Mouse (Mus musculus): ENCODE data around the gene Cars2. TPM values are rescaled to one million over a fixed set of nuclear protein-coding genes. Genes with fewer than 3 reads are reported as not detected.

Gene Cars2
- polyA plus RNA-seq, 1 experiment from 2014 or later = 25.2 TPM

DNA sequence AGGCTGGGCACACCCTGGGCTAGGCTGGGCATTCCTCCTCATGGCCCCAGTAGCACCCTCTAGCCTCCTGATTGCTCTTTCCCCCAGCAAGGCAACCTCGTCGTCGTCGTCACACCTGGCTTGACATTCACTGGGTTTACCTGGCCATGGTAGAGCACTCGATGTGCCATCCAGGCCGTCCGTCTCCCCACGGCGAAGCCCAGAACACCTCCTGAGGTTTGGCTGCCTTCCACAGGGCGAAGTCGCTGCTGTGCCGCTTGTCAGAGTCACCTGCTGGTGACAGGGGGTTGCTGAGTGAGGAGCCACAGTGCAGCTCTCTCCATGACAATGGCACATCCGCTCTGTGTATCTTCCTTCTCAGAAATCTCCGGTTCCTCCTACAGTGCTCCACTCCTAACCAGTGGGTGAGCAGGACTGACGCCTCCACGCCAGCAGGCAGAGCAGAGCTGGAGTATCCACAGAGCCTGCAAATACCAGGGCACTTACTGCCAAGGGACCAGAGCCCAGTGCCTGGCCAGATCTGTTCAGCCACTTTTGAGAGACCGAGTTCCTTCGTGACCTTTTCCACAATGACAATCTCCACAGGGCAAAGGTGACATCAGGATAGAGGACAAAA is 20.3 kb downstream of the Cars2 start:
- Histone ChIP-seq H3K4me2 (no peak overlapping the region), H3K9me3 (no peaks in the 10 kb centered on the region), H3K4me3 (no peak overlapping the region), H3K27me3 (no peaks in the 10 kb centered on the region), H3K9ac (no peak overlapping the region), H3K4me1 (replicated peaks) (no peaks in the 10 kb centered on the region), H3K36me3 (0 out of 2 replicates have a peak, but pooled peaks cover 6% of the 10 kb centered on the region), H3K27ac (replicated peaks) (no peak overlapping the region)
- ATAC-seq (ENCODE audit: low FRiP score, low read depth) = no peak
- 75% methylated on average over 18 of the region's 18 CpGs for WGBS

DNA sequence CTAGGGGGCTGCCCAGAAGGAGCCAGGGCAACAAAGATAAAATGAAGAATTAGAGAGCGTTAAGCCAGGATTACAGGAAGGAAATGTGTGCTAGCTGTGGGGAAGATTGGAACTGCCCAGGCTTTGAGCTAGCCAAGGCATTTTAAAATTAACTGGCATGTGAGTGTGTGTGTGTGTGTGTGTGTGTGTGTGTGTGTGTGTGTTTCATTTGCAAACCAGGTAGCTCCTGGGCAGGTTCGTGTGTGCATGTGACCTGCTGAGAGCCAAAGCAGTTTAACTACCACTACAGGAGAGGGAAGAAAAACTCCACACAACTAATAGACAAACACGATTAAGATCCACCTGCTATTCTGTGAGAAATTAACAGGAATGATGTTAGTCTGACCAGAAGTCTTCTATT is 27.3 kb downstream of the Cars2 start:
- ATAC-seq (ENCODE audit: low FRiP score, low read depth) = no peak
- H3K27ac ChIP-seq (replicated peaks) = no peak overlapping the region
- no peak overlapping the region for H3K9ac ChIP-seq
- 90% methylated on average over 3 of the region's 3 CpGs for WGBS
- H3K4me2 ChIP-seq = no peak overlapping the region
- H3K4me3 ChIP-seq = no peak overlapping the region
- H3K36me3 ChIP-seq = peaks cover 4% of the 10 kb centered on the region; the same call in 1 of the 2 replicates
- H3K4me1 ChIP-seq (replicated peaks) = no peaks in the 10 kb centered on the region
- no peaks in the 10 kb centered on the region for H3K9me3 ChIP-seq
- no peaks in the 10 kb centered on the region for H3K27me3 ChIP-seq

GRCm38 (mm10) chr8:11518676-11519075 is 31.9 kb downstream of the Cars2 start:
- Histone ChIP-seq H3K9me3 (no peaks in the 10 kb centered on the region), H3K27ac (replicated peaks) (no peak overlapping the region), H3K36me3 (peaks cover 41% of the 10 kb centered on the region), H3K4me3 (no peak overlapping the region), H3K27me3 (no peaks in the 10 kb centered on the region), H3K4me1 (replicated peaks) (no peaks in the 10 kb centered on the region), H3K4me2 (no peak overlapping the region), H3K9ac (no peak overlapping the region)
- WGBS = 88% methylated on average over 11 of the region's 11 CpGs
- ATAC-seq (ENCODE audit: low FRiP score, low read depth) = no peak

DNA sequence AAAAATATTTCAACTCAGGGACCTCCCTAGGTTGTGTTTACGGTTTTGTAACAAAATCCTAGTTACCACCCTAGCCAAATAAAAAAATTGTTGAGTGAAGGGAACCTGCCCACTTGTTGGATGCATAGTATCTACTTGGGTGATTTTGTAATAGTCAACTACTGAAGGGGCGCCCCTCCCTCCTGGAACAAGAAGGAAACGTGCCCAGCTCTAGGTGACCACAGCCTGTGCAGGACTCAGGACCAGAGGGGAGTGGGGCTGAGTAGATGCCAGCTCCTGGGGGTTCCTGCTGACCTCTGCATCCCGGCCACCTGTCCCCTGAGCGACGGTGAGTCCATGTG is 32.6 kb downstream of the Cars2 start:
- 88% methylated on average over 6 of the region's 6 CpGs for WGBS
- no peak overlapping the region for H3K27ac ChIP-seq (replicated peaks)
- H3K9me3 ChIP-seq = no peaks in the 10 kb centered on the region
- no peak overlapping the region for H3K4me3 ChIP-seq
- no peak overlapping the region for H3K4me2 ChIP-seq
- peaks cover 46% of the 10 kb centered on the region for H3K36me3 ChIP-seq
- no peaks in the 10 kb centered on the region for H3K27me3 ChIP-seq
- H3K9ac ChIP-seq = no peak overlapping the region
- no peak for ATAC-seq (ENCODE audit: low FRiP score, low read depth)
- no peaks in the 10 kb centered on the region for H3K4me1 ChIP-seq (replicated peaks)

DNA sequence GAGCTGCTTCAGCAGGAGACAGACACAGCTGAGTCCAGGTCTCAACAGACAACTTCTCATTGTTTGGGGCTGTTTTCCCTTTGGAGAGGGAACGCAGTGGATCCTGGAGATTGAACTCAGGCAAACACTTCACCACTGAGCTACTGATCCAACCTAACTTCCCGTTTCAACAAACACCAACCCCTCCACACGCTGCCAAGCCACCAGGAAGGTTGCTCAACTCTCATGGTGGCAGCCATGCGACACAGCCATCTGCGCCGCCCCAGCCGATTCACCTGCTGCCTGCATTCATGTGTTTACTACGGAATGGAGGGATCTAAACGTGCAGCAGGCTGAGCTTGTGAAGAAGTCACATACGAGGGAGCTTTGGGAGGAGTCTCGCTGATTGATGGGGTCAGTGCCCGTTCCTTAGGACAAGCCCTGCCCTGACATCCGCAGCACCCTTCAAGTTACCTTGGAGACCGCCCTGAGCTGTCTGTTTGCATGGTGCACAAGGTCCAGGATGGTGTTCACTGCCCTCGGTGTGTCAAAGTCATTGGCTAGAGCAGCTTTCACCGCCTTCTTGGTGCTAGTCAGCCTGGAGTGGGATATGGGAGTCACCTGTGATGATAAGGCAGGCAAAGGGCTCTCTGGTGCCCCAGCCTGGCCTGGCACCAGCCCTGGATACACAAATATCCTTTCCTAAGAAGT is 33.1 kb downstream of the Cars2 start:
- H3K9ac ChIP-seq = no peak overlapping the region
- H3K4me1 ChIP-seq (replicated peaks) = no peaks in the 10 kb centered on the region
- no peaks in the 10 kb centered on the region for H3K27me3 ChIP-seq
- H3K9me3 ChIP-seq = no peaks in the 10 kb centered on the region
- no peak for ATAC-seq (ENCODE audit: low FRiP score, low read depth)
- H3K4me2 ChIP-seq = no peak overlapping the region
- H3K4me3 ChIP-seq = no peak overlapping the region
- 88% methylated on average over 16 of the region's 16 CpGs for WGBS
- H3K36me3 ChIP-seq = peaks cover 52% of the 10 kb centered on the region
- no peak overlapping the region for H3K27ac ChIP-seq (replicated peaks)

DNA sequence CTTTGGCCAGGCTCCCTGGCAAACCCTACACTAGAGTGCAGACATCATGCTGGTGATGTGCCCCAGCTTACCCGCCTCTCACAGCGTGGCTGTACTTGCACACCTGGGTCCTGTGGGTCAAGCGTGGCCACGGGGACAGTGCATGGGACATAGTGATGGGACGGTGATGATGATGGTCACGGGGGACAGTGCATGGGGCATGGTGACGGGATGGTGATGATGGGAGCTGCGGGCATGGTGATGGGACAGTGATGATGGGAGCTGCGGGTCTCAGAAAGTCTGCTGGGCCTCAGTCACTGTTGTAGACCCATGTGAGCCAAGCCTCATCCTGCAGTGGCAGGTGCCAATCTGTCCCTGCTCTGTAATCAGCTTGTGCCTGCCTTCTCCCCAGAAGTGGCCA is 34.3 kb downstream of the Cars2 start:
- Histone ChIP-seq H3K4me3 (no peak overlapping the region), H3K36me3 (peaks cover 59% of the 10 kb centered on the region), H3K27me3 (no peaks in the 10 kb centered on the region), H3K4me2 (no peak overlapping the region), H3K9ac (no peak overlapping the region), H3K27ac (replicated peaks) (no peak overlapping the region), H3K9me3 (no peaks in the 10 kb centered on the region), H3K4me1 (replicated peaks) (no peaks in the 10 kb centered on the region)
- ATAC-seq (ENCODE audit: low FRiP score, low read depth) = no peak
- 98% methylated on average over 9 of the region's 9 CpGs for WGBS

DNA sequence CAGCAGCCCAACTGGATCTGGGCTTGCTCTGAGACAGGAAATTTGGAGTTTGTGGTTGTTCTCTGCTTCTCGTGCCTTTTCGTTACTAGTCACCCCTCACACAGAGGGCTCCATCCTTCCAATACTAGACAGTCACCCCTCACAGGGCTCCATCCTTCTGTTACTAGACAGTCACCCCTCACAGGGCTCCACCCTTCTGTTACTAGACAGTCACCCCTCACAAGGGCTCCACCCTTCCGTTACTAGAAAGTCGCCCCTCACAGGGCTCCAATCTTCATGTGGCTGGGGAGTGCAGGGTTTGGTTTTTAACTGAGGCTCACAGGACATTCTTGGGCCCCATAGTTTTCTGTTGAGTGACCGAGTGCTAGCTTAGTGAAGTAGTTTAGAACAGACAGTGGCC is 37.3 kb downstream of the Cars2 start:
- WGBS = 89% methylated on average over 5 of the region's 5 CpGs
- Histone ChIP-seq H3K36me3 (peaks cover 83% of the 10 kb centered on the region), H3K4me1 (replicated peaks) (no peaks in the 10 kb centered on the region), H3K4me2 (no peak overlapping the region), H3K9me3 (no peaks in the 10 kb centered on the region), H3K27ac (replicated peaks) (no peak overlapping the region), H3K27me3 (no peaks in the 10 kb centered on the region), H3K4me3 (no peak overlapping the region), H3K9ac (no peak overlapping the region)
- ATAC-seq (ENCODE audit: low FRiP score, low read depth) = no peak

- no peak overlapping the region for H3K4me3 ChIP-seq
- no peaks in the 10 kb centered on the region for H3K4me1 ChIP-seq (replicated peaks)
- H3K27me3 ChIP-seq = no peaks in the 10 kb centered on the region
- no peak for ATAC-seq (ENCODE audit: low FRiP score, low read depth)
- H3K36me3 ChIP-seq = peaks cover 82% of the 10 kb centered on the region
- H3K9ac ChIP-seq = no peak overlapping the region
- WGBS = 92% methylated on average over 9 of the region's 9 CpGs
- no peak overlapping the region for H3K27ac ChIP-seq (replicated peaks)
- H3K4me2 ChIP-seq = no peak overlapping the region
- H3K9me3 ChIP-seq = no peaks in the 10 kb centered on the region
Measured at GRCm38 (mm10) chr8:11512711-11513110, 37.9 kb downstream of the Cars2 start.

- H3K4me2 ChIP-seq = no peak overlapping the region
- no peak overlapping the region for H3K4me3 ChIP-seq
- H3K27ac ChIP-seq (replicated peaks) = no peak overlapping the region
- no peaks in the 10 kb centered on the region for H3K9me3 ChIP-seq
- ATAC-seq (ENCODE audit: low FRiP score, low read depth) = no peak
- 81% methylated on average over 5 of the region's 5 CpGs for WGBS
- no peaks in the 10 kb centered on the region for H3K4me1 ChIP-seq (replicated peaks)
- peaks cover 80% of the 10 kb centered on the region for H3K36me3 ChIP-seq
- no peak overlapping the region for H3K9ac ChIP-seq
- no peaks in the 10 kb centered on the region for H3K27me3 ChIP-seq
Measured at GRCm38 (mm10) chr8:11510971-11511370, 39.6 kb downstream of the Cars2 start.

DNA sequence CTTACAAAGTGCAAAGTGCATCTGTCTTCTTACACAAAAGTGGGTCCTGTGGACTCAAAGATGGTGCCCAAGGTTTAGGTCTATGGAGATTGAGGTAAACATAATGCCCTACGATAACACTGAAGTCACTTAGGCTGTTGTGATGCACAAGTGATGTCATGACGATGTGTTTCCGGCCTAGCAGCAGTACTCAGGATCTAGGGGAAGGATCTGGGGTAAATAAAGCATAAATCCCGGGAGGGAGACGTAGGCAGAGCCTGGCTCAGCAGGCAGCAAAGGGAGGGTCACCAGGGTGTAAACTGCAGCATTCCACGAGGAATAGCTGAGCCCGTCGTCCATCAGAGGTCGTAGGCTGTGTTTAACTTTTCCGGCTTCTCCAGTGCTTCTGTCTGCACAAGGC is 41.7 kb downstream of the Cars2 start:
- 86% methylated on average over 10 of the region's 10 CpGs for WGBS
- Histone ChIP-seq H3K4me1 (replicated peaks) (no peaks in the 10 kb centered on the region), H3K27me3 (no peaks in the 10 kb centered on the region), H3K4me3 (no peak overlapping the region), H3K27ac (replicated peaks) (no peak overlapping the region), H3K4me2 (no peak overlapping the region), H3K9me3 (no peaks in the 10 kb centered on the region), H3K36me3 (peaks cover 84% of the 10 kb centered on the region), H3K9ac (no peak overlapping the region)
- ATAC-seq (ENCODE audit: low FRiP score, low read depth) = no peak

DNA sequence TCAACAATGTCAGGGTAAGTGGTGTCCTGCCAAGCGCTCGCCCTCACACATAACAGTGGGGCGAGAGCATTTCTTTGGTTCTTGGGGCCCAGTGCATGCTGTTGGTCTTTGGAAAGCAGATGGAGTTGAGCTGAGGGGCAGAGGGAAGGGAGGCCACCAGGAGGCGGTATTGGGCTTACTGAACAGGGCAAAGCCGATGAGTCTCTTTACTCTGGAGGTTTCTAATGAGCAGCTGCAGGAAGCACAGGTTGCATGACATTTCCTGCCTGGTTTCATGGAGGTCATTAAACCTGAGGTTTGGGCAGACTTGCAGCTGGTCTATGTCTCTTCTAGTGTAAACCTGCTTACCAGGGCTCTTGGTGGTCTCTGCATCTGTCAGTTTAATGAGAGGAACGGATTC is 43.8 kb downstream of the Cars2 start:
- Histone ChIP-seq H3K4me1 (replicated peaks) (no peaks in the 10 kb centered on the region), H3K27me3 (no peaks in the 10 kb centered on the region), H3K36me3 (peaks cover 73% of the 10 kb centered on the region), H3K9me3 (no peaks in the 10 kb centered on the region), H3K9ac (no peak overlapping the region), H3K27ac (replicated peaks) (no peak overlapping the region), H3K4me2 (no peak overlapping the region), H3K4me3 (no peak overlapping the region)
- no peak for ATAC-seq (ENCODE audit: low FRiP score, low read depth)
- 69% methylated on average over 6 of the region's 6 CpGs for WGBS

DNA sequence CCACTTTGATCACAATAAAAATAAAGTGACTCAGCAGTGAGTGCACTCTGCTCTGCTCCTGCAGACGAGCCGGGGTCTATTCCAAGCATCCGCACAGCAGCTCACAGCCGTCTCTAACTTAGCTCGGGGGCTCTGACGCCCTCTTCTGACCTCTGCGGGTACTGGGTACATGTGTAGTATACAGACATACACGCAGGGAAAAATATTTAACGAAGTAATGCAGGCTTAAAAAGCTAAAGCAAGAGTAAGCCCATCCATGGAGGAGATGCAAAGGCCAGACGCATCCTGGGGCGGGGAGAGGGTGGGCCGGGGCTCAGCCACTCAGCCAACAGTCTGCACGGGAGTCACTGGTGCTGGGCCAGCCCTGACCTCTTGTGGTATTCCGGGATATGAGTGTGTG is 44.5 kb downstream of the Cars2 start:
- no peak for ATAC-seq (ENCODE audit: low FRiP score, low read depth)
- H3K4me3 ChIP-seq = no peak overlapping the region
- H3K4me2 ChIP-seq = no peak overlapping the region
- 82% methylated on average over 14 of the region's 14 CpGs for WGBS
- H3K9me3 ChIP-seq = no peaks in the 10 kb centered on the region
- H3K27me3 ChIP-seq = no peaks in the 10 kb centered on the region
- H3K9ac ChIP-seq = no peak overlapping the region
- peaks cover 66% of the 10 kb centered on the region for H3K36me3 ChIP-seq
- no peak overlapping the region for H3K27ac ChIP-seq (replicated peaks)
- H3K4me1 ChIP-seq (replicated peaks) = no peaks in the 10 kb centered on the region
